Mouse (Mus musculus): Measurements from ENCODE around the gene Npc2. TPM values are rescaled to one million over a fixed set of nuclear protein-coding genes. Genes with fewer than 3 reads are reported as not detected.

The Npc2 gene
- polyA plus RNA-seq, 1 experiment from 2014 or later: 523 TPM

DNA sequence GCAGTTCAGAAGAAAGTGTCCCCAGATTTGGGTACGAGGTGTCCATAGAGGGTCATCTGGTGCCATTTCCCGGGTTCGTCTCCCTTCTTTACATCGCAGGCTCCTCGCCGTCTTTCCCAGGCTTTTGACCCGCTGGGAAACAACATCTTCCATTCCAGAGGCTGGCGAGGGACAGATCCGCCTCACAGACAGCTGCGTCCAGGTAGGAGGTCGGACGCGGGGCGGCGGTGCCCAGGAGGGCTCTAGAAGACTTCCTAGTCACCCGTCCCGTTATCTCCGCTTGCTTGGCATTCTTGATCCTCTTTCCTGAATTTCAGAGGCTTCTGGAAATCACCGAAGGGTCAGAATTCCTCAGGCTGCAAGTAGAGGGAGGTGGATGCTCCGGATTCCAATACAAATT is 524 bp upstream of the Npc2 start:
- no peaks in the 10 kb centered on the region for H3K9me3 ChIP-seq (ENCODE audit: low read length)
- no peaks in the 10 kb centered on the region for H3K27me3 ChIP-seq (replicated peaks; ENCODE audit: insufficient read depth, low read length)
- peaks cover 5% of the 10 kb centered on the region; the same call in 1 of the 2 replicates for H3K4me1 ChIP-seq (ENCODE audit: insufficient read depth, low read depth, low read length)
- peak overlapping the region; percentile 63 for H3K27ac ChIP-seq (ENCODE audit: low read length)
- 0% methylated on average over 20 of the region's 20 CpGs for WGBS
- no peak for ATAC-seq
- no peak for TF ChIP-seq CTCF (IDR thresholded peaks at IDR 0.05)
- no peak for TF ChIP-seq EP300 (IDR thresholded peaks at IDR 0.05)
- peak overlapping the region; percentile 89 for H3K4me2 ChIP-seq (replicated peaks; ENCODE audit: low read depth, low read length)
- H3K9ac ChIP-seq (replicated peaks; ENCODE audit: low read depth): peak overlapping the region; percentile 59
- H3K4me3 ChIP-seq (ENCODE audit: low read depth, low read length): peak overlapping the region; percentile 66
- H3K36me3 ChIP-seq (ENCODE audit: insufficient read depth, low read length): 0 out of 2 replicates have a peak, but pooled peaks cover 2% of the 10 kb centered on the region
- DNase-seq (ENCODE audit: low spot score): no peak

DNA sequence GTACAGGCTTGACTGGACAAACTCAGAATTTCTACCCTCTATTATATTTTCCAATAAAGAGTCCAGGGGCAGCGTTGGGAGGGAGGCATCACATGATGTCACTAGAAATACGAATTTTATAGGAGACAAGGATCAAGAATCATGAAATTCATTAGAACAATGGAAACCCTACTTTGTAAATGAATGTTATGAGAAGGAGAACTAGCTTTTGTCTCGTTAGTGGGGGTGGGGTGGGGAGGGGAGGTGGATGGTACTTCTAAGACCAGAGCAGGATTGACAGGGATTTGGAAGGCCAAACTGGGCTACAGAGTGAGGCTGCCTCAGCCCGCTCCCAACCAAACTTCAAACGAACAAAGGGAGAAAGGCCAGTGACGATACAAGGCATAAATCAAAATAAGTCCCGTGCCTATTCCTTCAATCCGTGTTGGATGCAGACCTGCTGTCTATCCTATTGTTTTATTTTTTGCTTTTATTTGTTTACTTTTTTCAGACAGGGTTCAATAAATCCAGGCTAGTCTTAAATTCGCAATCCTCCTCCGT is 901 bp downstream of the Npc2 start:
- H3K4me2 ChIP-seq (replicated peaks; ENCODE audit: low read depth, low read length): peak overlapping the region; percentile 89
- no peaks in the 10 kb centered on the region for H3K27me3 ChIP-seq (replicated peaks; ENCODE audit: insufficient read depth, low read length)
- peak overlapping the region; percentile 83 for H3K4me3 ChIP-seq (ENCODE audit: low read depth, low read length)
- peak overlapping the region; percentile 96 for H3K27ac ChIP-seq (ENCODE audit: low read length)
- H3K9ac ChIP-seq (replicated peaks; ENCODE audit: low read depth): peak overlapping the region; percentile 79
- no peak for TF ChIP-seq EP300 (IDR thresholded peaks at IDR 0.05)
- TF ChIP-seq CTCF (IDR thresholded peaks at IDR 0.05): no peak
- ATAC-seq (no peak), DNase-seq (ENCODE audit: low spot score) (no peak)
- no peaks in the 10 kb centered on the region for H3K9me3 ChIP-seq (ENCODE audit: low read length)
- under 1% methylated on average over 10 of the region's 10 CpGs for WGBS
- H3K36me3 ChIP-seq (ENCODE audit: insufficient read depth, low read length): 0 out of 2 replicates have a peak, but pooled peaks cover 2% of the 10 kb centered on the region
- H3K4me1 ChIP-seq (ENCODE audit: insufficient read depth, low read depth, low read length): peaks cover 16% of the 10 kb centered on the region; the same call in 1 of the 2 replicates

DNA sequence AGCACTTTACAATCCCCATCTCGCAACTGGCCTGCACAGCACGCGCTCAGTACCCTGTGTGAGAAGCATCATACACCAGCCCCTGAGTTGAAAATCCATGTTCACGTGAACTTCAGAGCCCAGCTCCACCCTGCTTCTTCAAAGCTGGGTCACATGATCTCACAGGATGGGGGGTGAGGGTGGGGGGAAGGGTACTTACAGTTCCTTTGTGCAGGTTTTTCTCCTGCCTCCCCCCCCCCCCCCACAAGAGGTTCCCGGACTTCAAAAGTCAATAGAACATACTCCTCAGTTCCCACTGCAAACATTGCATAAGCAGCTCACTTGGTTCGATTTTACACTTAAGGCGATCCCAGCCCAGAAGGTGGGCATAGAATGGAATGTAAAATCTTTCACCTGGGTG is 3.3 kb downstream of the Npc2 start:
- DNase-seq (ENCODE audit: low spot score) (peak; percentile 79), ATAC-seq (peak; percentile 9)
- H3K9me3 ChIP-seq (ENCODE audit: low read length): no peaks in the 10 kb centered on the region
- no peak overlapping the region for H3K9ac ChIP-seq (replicated peaks; ENCODE audit: low read depth)
- peak overlapping the region; percentile 32; the same call in 1 of the 2 replicates for H3K4me2 ChIP-seq (replicated peaks; ENCODE audit: low read depth, low read length)
- H3K27ac ChIP-seq (ENCODE audit: low read length): peak overlapping the region; percentile 80
- H3K36me3 ChIP-seq (ENCODE audit: insufficient read depth, low read length): 0 out of 2 replicates have a peak, but pooled peaks cover 2% of the 10 kb centered on the region
- WGBS: 57% methylated on average over 7 of the region's 7 CpGs
- no peaks in the 10 kb centered on the region for H3K27me3 ChIP-seq (replicated peaks; ENCODE audit: insufficient read depth, low read length)
- no peak overlapping the region for H3K4me3 ChIP-seq (ENCODE audit: low read depth, low read length)
- H3K4me1 ChIP-seq (ENCODE audit: insufficient read depth, low read depth, low read length): peaks cover 16% of the 10 kb centered on the region; the same call in 1 of the 2 replicates
- TF ChIP-seq CTCF (IDR thresholded peaks at IDR 0.05) (no peak), EP300 (IDR thresholded peaks at IDR 0.05) (peak; percentile 78)

DNA sequence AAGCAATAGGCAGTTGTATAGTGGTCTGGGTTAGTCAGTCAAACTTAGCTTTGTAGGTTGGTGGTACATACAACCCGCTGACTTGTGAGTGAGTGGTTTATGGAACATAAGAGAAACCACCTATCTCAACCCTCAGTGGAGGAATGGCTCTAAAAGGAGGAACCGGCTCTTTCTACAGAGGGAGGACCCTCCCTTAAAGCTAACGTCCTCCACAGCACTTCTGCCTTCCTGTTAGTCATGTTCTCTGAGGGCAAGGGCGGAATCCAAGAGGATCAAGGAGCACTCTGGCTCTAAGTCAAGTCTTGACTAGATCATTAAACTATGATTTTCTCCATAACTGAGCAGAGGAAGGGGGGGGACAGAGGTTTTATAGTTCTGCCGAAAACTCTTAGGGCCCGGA is 5.4 kb downstream of the Npc2 start:
- Histone ChIP-seq H3K4me1 (ENCODE audit: insufficient read depth, low read depth, low read length) (peaks cover 11% of the 10 kb centered on the region; the same call in 1 of the 2 replicates), H3K9me3 (ENCODE audit: low read length) (no peaks in the 10 kb centered on the region), H3K27ac (ENCODE audit: low read length) (peak overlapping the region; percentile 54), H3K9ac (replicated peaks; ENCODE audit: low read depth) (no peak overlapping the region), H3K4me3 (ENCODE audit: low read depth, low read length) (no peak overlapping the region), H3K27me3 (replicated peaks; ENCODE audit: insufficient read depth, low read length) (no peaks in the 10 kb centered on the region), H3K36me3 (ENCODE audit: insufficient read depth, low read length) (peaks cover 14% of the 10 kb centered on the region; the same call in 1 of the 2 replicates), H3K4me2 (replicated peaks; ENCODE audit: low read depth, low read length) (peak overlapping the region; percentile 11)
- DNase-seq (ENCODE audit: low spot score): peak; percentile 75
- 50% methylated on average over 6 of the region's 6 CpGs for WGBS
- ATAC-seq: peak; percentile 19
- TF ChIP-seq CTCF (IDR thresholded peaks at IDR 0.05): no peak
- TF ChIP-seq EP300 (IDR thresholded peaks at IDR 0.05): no peak; the same call in 1 of the 2 replicates

DNA sequence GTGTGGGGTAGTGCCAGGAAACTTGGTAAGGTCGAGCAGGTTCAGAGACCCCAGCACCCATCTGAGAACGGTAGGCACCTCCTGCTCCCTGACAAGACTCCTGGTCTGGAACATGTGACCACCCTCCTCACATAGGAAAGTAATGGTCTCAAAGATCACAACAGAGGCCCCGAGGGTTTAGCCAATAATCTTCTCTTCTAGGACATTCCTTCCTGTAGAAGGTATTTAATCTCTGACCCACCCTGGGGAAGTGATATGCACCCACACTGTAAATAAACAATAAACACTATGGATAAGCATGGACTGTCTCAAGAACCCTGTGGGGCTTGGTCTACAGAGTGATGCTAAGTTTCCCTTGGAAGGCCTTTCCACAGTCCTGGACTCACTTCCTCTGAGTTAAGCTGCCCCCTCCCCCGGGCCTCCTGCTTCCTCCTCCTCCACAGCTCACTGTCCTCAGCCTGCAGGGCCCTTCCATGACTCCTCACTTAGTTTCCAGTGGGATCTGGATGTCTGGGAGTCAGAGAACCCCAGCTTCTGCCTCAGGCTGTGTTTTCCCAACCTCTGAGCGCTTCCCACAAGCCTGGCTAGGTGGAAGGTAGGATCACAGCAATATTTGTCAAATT is 6.7 kb downstream of the Npc2 start:
- no peak for ATAC-seq
- H3K9ac ChIP-seq (replicated peaks; ENCODE audit: low read depth): no peak overlapping the region

DNA sequence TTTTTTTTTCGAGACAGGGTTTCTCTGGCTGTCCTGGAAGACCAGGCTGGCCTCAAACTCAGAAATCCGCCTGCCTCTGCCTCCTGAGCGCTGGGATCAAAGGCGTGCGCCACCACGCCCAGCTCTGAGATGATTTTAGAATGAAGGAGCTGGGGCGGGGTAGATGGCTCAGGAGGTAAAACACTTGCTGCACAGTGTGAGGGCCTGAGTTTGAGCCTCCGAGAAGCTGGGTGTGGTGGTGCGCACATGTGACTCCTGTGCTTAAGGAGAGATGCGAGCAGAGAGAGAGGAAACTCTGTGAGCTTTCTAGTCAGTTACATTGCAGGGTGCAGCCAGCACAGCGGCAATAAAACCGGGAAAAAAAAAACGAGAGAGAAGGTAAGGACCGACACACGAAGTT is 7.4 kb downstream of the Npc2 start:
- DNase-seq (ENCODE audit: low spot score): no peak
- Histone ChIP-seq H3K4me1 (ENCODE audit: insufficient read depth, low read depth, low read length) (peaks cover 11% of the 10 kb centered on the region; the same call in 1 of the 2 replicates), H3K27ac (ENCODE audit: low read length) (no peak overlapping the region), H3K9ac (replicated peaks; ENCODE audit: low read depth) (no peak overlapping the region), H3K9me3 (ENCODE audit: low read length) (no peaks in the 10 kb centered on the region), H3K4me2 (replicated peaks; ENCODE audit: low read depth, low read length) (no peak overlapping the region), H3K4me3 (ENCODE audit: low read depth, low read length) (no peak overlapping the region), H3K27me3 (replicated peaks; ENCODE audit: insufficient read depth, low read length) (no peaks in the 10 kb centered on the region), H3K36me3 (ENCODE audit: insufficient read depth, low read length) (peaks cover 14% of the 10 kb centered on the region; the same call in 1 of the 2 replicates)
- TF ChIP-seq CTCF (IDR thresholded peaks at IDR 0.05): no peak
- TF ChIP-seq EP300 (IDR thresholded peaks at IDR 0.05): no peak
- no peak for ATAC-seq
- 84% methylated on average over 15 of the region's 15 CpGs for WGBS

More for the DNA sequence above, 6.7 kb downstream of the Npc2 start:
- H3K27me3 ChIP-seq (replicated peaks; ENCODE audit: insufficient read depth, low read length): no peaks in the 10 kb centered on the region
- 52% methylated on average over 5 of the region's 5 CpGs for WGBS
- H3K36me3 ChIP-seq (ENCODE audit: insufficient read depth, low read length): peaks cover 14% of the 10 kb centered on the region; the same call in 1 of the 2 replicates
- no peak for DNase-seq (ENCODE audit: low spot score)
- H3K27ac ChIP-seq (ENCODE audit: low read length): peak overlapping the region; percentile 26; the same call in 1 of the 2 replicates
- no peak overlapping the region for H3K4me2 ChIP-seq (replicated peaks; ENCODE audit: low read depth, low read length)
- no peak overlapping the region for H3K4me3 ChIP-seq (ENCODE audit: low read depth, low read length)
- peaks cover 11% of the 10 kb centered on the region; the same call in 1 of the 2 replicates for H3K4me1 ChIP-seq (ENCODE audit: insufficient read depth, low read depth, low read length)
- H3K9me3 ChIP-seq (ENCODE audit: low read length): no peaks in the 10 kb centered on the region
- no peak for TF ChIP-seq EP300 (IDR thresholded peaks at IDR 0.05)
- TF ChIP-seq CTCF (IDR thresholded peaks at IDR 0.05): no peak

Data from lung, postnatal 0 days (tissue).